Mouse (Mus musculus): Measurements from ENCODE around the gene Maml1. TPM values are rescaled to one million over a fixed set of nuclear protein-coding genes. Genes with fewer than 3 reads are reported as not detected.
A peak's percentile ranks its signal among the peaks of the same experiment; 100 is the strongest.

The Maml1 gene
- polyA plus RNA-seq, 1 experiment from 2014 or later = 2.5 TPM

GRCm38 (mm10) chr11:50258310-50258709 is 33.8 kb downstream of the Maml1 start:
- Histone ChIP-seq H3K27ac (replicated peaks) (no peak overlapping the region), H3K27me3 (replicated peaks) (no peaks in the 10 kb centered on the region), H3K4me3 (no peak overlapping the region), H3K9ac (no peak overlapping the region), H3K36me3 (peaks cover 79% of the 10 kb centered on the region), H3K9me3 (no peaks in the 10 kb centered on the region), H3K4me2 (no peak overlapping the region), H3K4me1 (peaks cover 5% of the 10 kb centered on the region)
- WGBS = 80% methylated on average over 7 of the region's 7 CpGs
- ATAC-seq (ENCODE audit: extremely low read depth, insufficient number of reproducible peaks, low FRiP score, low TSS enrichment) = no peak

DNA sequence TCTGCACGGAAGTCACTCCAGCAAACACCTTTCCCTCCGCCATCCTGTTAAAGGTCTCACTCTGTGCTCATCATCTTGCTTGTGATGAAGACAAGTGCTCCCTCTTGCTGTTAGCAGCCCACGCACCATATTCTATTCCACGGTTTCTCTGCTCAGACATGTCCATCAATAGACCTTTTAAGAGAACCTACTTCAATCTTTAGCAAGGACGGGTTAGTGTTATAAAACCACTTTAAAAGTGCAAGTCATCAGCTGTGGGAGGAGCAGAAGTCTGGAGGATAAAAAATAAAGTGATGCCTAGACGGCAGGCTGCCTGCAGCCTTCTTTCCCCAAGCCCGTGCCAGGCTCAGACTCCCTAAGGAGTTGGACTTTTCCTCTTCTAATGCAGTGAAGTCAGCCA is 35.5 kb downstream of the Maml1 start:
- 82% methylated on average over 7 of the region's 7 CpGs for WGBS
- H3K36me3 ChIP-seq = peaks cover 62% of the 10 kb centered on the region

GRCm38 (mm10) chr11:50254010-50254580 is 38.0 kb downstream of the Maml1 start:
- no peak overlapping the region for H3K4me2 ChIP-seq
- ATAC-seq (ENCODE audit: extremely low read depth, insufficient number of reproducible peaks, low FRiP score, low TSS enrichment) = no peak
- peaks cover 36% of the 10 kb centered on the region for H3K36me3 ChIP-seq
- no peaks in the 10 kb centered on the region for H3K9me3 ChIP-seq
- WGBS = 77% methylated on average over 12 of the region's 12 CpGs
- no peaks in the 10 kb centered on the region for H3K27me3 ChIP-seq (replicated peaks)
- H3K9ac ChIP-seq = no peak overlapping the region
- no peak overlapping the region for H3K27ac ChIP-seq (replicated peaks)
- peaks cover 20% of the 10 kb centered on the region for H3K4me1 ChIP-seq
- H3K4me3 ChIP-seq = no peak overlapping the region

More for the DNA sequence above, 35.5 kb downstream of the Maml1 start:
- Histone ChIP-seq H3K4me1 (peaks cover 20% of the 10 kb centered on the region), H3K27me3 (replicated peaks) (no peaks in the 10 kb centered on the region), H3K27ac (replicated peaks) (no peak overlapping the region), H3K9me3 (no peaks in the 10 kb centered on the region), H3K9ac (no peak overlapping the region), H3K4me3 (no peak overlapping the region), H3K4me2 (no peak overlapping the region)
- no peak for ATAC-seq (ENCODE audit: extremely low read depth, insufficient number of reproducible peaks, low FRiP score, low TSS enrichment)

GRCm38 (mm10) chr11:50253393-50253792 is 38.7 kb downstream of the Maml1 start:
- Histone ChIP-seq H3K4me1 (peaks cover 20% of the 10 kb centered on the region), H3K27me3 (replicated peaks) (no peaks in the 10 kb centered on the region), H3K9me3 (no peaks in the 10 kb centered on the region), H3K4me3 (no peak overlapping the region), H3K4me2 (no peak overlapping the region), H3K36me3 (peaks cover 29% of the 10 kb centered on the region), H3K9ac (no peak overlapping the region), H3K27ac (replicated peaks) (no peak overlapping the region)
- ATAC-seq (ENCODE audit: extremely low read depth, insufficient number of reproducible peaks, low FRiP score, low TSS enrichment) = no peak
- 52% methylated on average over 1 of the region's 1 CpGs for WGBS

- Histone ChIP-seq H3K4me3 (no peak overlapping the region), H3K4me1 (peaks cover 20% of the 10 kb centered on the region), H3K9ac (peak overlapping the region; percentile 42; the same call in 1 of the 2 replicates), H3K27ac (replicated peaks) (no peak overlapping the region; the same call in 1 of the 2 replicates), H3K4me2 (no peak overlapping the region), H3K27me3 (replicated peaks) (no peaks in the 10 kb centered on the region), H3K36me3 (peaks cover 23% of the 10 kb centered on the region), H3K9me3 (no peaks in the 10 kb centered on the region)
- ATAC-seq (ENCODE audit: extremely low read depth, insufficient number of reproducible peaks, low FRiP score, low TSS enrichment) = no peak
- WGBS = 58% methylated on average over 11 of the region's 11 CpGs
Observed at GRCm38 (mm10) chr11:50252684-50253265, 39.3 kb downstream of the Maml1 start.

GRCm38 (mm10) chr11:50252166-50252565 is 39.9 kb downstream of the Maml1 start:
- WGBS = 38% methylated on average over 3 of the region's 3 CpGs
- H3K4me1 ChIP-seq = peaks cover 20% of the 10 kb centered on the region
- H3K4me3 ChIP-seq = no peak overlapping the region
- no peak overlapping the region for H3K27ac ChIP-seq (replicated peaks)
- no peaks in the 10 kb centered on the region for H3K9me3 ChIP-seq
- no peak overlapping the region for H3K4me2 ChIP-seq
- no peaks in the 10 kb centered on the region for H3K27me3 ChIP-seq (replicated peaks)
- ATAC-seq (ENCODE audit: extremely low read depth, insufficient number of reproducible peaks, low FRiP score, low TSS enrichment) = no peak
- H3K36me3 ChIP-seq = peaks cover 17% of the 10 kb centered on the region
- peak overlapping the region; percentile 42; the same call in 1 of the 2 replicates for H3K9ac ChIP-seq

DNA sequence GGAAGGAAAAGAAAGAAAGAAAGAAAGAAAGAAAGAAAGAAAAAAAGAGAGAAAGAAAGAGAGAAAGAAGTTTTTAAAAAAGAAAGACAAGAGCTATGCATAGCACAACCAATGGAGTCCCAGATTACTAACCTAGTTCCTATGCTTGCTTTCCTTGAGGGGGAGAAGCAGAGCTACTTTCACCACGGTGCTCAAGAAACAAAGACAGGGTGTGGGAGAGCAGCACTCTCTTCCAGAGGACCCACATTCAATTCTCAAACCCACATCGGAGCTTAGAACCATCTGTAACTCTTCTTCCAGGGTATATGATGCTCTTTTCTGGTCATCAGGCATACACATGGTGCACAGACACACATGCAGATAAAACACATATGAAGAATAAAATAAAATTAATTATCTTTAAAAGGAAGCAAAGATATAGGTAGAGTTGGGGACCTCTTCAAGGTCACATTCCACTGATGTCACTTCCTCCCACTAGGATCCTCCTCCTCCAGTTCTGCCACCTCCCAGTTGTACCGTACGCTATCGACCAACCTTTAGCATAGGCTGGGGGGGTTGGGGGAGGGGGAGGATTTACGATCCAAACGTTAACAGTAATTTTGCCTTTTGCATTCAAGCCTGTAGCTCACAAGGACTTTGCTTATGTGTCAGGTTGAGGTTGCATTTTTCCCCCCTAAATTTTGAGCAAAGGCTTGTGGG is 43.5 kb downstream of the Maml1 start:
- H3K4me2 ChIP-seq = no peak overlapping the region
- 72% methylated on average over 7 of the region's 7 CpGs for WGBS
- peaks cover 18% of the 10 kb centered on the region for H3K4me1 ChIP-seq
- H3K27ac ChIP-seq (replicated peaks) = no peak overlapping the region
- H3K9me3 ChIP-seq = no peaks in the 10 kb centered on the region
- H3K27me3 ChIP-seq (replicated peaks) = no peaks in the 10 kb centered on the region
- H3K4me3 ChIP-seq = no peak overlapping the region
- no peaks in the 10 kb centered on the region for H3K36me3 ChIP-seq
- H3K9ac ChIP-seq = no peak overlapping the region
- ATAC-seq (ENCODE audit: extremely low read depth, insufficient number of reproducible peaks, low FRiP score, low TSS enrichment) = no peak

- no peaks in the 10 kb centered on the region for H3K4me1 ChIP-seq
- ATAC-seq (ENCODE audit: extremely low read depth, insufficient number of reproducible peaks, low FRiP score, low TSS enrichment) = no peak
- H3K9me3 ChIP-seq = no peaks in the 10 kb centered on the region
- H3K9ac ChIP-seq = no peak overlapping the region
- H3K27me3 ChIP-seq (replicated peaks) = no peaks in the 10 kb centered on the region
- no peak overlapping the region for H3K4me2 ChIP-seq
- WGBS = 61% methylated on average over 5 of the region's 5 CpGs
- no peak overlapping the region for H3K4me3 ChIP-seq
- no peaks in the 10 kb centered on the region for H3K36me3 ChIP-seq
- no peak overlapping the region for H3K27ac ChIP-seq (replicated peaks)
Observed at GRCm38 (mm10) chr11:50245269-50245668, 46.8 kb downstream of the Maml1 start.

DNA sequence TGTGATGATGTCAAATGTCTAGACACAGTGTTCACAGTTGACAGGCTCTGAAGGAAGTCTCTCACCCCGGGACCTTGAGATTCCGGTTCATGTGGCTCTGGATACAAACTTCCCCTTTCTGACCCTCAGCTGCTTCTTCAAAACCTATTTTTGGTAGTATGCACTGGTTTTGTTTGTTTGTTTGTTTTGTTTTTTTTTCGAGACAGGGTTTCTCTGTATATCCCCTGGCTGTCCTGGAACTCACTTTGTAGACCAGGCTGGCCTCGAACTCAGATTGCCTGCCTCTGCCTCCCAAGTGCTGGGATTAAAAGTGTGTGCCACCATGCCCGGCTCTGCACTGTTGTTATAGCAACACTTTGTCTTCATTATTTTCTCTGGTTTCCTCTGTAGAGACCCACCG is 48.2 kb downstream of the Maml1 start:
- Histone ChIP-seq H3K27me3 (replicated peaks) (peaks cover 8% of the 10 kb centered on the region), H3K4me2 (no peak overlapping the region), H3K4me1 (no peaks in the 10 kb centered on the region), H3K36me3 (no peaks in the 10 kb centered on the region), H3K9me3 (no peaks in the 10 kb centered on the region), H3K4me3 (no peak overlapping the region), H3K9ac (no peak overlapping the region), H3K27ac (replicated peaks) (no peak overlapping the region)
- 70% methylated on average over 6 of the region's 6 CpGs for WGBS
- no peak for ATAC-seq (ENCODE audit: extremely low read depth, insufficient number of reproducible peaks, low FRiP score, low TSS enrichment)

GRCm38 (mm10) chr11:50240235-50240911 is 51.7 kb downstream of the Maml1 start:
- no peak overlapping the region for H3K9ac ChIP-seq
- peaks cover 38% of the 10 kb centered on the region for H3K27me3 ChIP-seq (replicated peaks)
- H3K9me3 ChIP-seq = no peaks in the 10 kb centered on the region
- H3K36me3 ChIP-seq = no peaks in the 10 kb centered on the region
- H3K4me1 ChIP-seq = peaks cover 27% of the 10 kb centered on the region
- whole genome bisulfite sequencing = 66% methylated on average over 7 of the region's 7 CpGs
- no peak overlapping the region for H3K27ac ChIP-seq (replicated peaks)
- H3K4me3 ChIP-seq = no peak overlapping the region
- H3K4me2 ChIP-seq = no peak overlapping the region
- no peak for ATAC-seq (ENCODE audit: extremely low read depth, insufficient number of reproducible peaks, low FRiP score, low TSS enrichment)

Measured in heart, embryonic 13.5 days (tissue).